Mouse (Mus musculus): ENCODE measurements around the gene Ralgapa1. TPM values are rescaled to one million over a fixed set of nuclear protein-coding genes. Genes with fewer than 3 reads are reported as not detected.

Ralgapa1 gene
- total and polyA plus RNA-seq, 3 experiments: 14.1 to 111 (median 29.7) TPM

GRCm38 (mm10) chr12:55569676-55570075, 251.3 kb downstream of the Ralgapa1 start:
- Histone ChIP-seq H3K36me3 (ENCODE audit: control insufficient read depth in 1 of 2, insufficient read depth in 2 of 2, low read length in 2 of 2) (peaks cover 0 to 5% of the 10 kb centered on the region in 2 experiments; a peak in 1 of 4 replicates), H3K4me1 (ENCODE audit: control insufficient read depth in 1 of 2, insufficient read depth in 2 of 2, low read length in 2 of 2) (peaks cover 0 to 11% of the 10 kb centered on the region in 2 experiments; a peak in 2 of 4 replicates)
- DNase-seq (ENCODE audit: low read depth, low spot score): peak; percentile 81

GRCm38 (mm10) chr12:55568466-55568865, 252.5 kb downstream of the Ralgapa1 start:
- H3K36me3 ChIP-seq (ENCODE audit: control insufficient read depth in 1 of 2, insufficient read depth in 2 of 2, low read length in 2 of 2): peaks cover 0 to 5% of the 10 kb centered on the region in 2 experiments; a peak in 1 of 4 replicates
- H3K27me3 ChIP-seq (ENCODE audit: control insufficient read depth in 1 of 2, insufficient read depth in 2 of 2, low read length in 2 of 2): peaks cover 1 to 3% of the 10 kb centered on the region in 2 experiments; a peak in 1 of 4 replicates
- H3K4me1 ChIP-seq (ENCODE audit: control insufficient read depth in 1 of 2, insufficient read depth in 2 of 2, low read length in 2 of 2): peaks cover 0 to 11% of the 10 kb centered on the region in 2 experiments; a peak in 2 of 4 replicates
- no peak overlapping the region for H3K4me3 ChIP-seq (ENCODE audit: control insufficient read depth in 1 of 2, insufficient read depth in 1 of 2, low read depth in 2 of 2, low read length in 2 of 2)
- TF ChIP-seq NRF1 (IDR thresholded peaks at IDR 0.05; ENCODE audit: insufficient read depth, low read depth, low read length, poor library complexity, severe bottlenecking) (no peak), CTCF (IDR thresholded peaks at IDR 0.05 in 2 of 3, conservative IDR thresholded peaks at IDR 0.05 in 1 of 3; ENCODE audit: control insufficient read depth in 1 of 3, insufficient read depth in 1 of 3, low read depth in 2 of 3, low read length in 3 of 3, poor library complexity in 1 of 3, severe bottlenecking in 1 of 3) (no peak), JUND (IDR thresholded peaks at IDR 0.05; ENCODE audit: low read depth, low read length) (no peak), E2F4 (IDR thresholded peaks at IDR 0.05; ENCODE audit: borderline replicate concordance, low read depth, low read length) (no peak), MYC (IDR thresholded peaks at IDR 0.05; ENCODE audit: low read depth, low read length) (no peak), TBP (IDR thresholded peaks at IDR 0.05; ENCODE audit: low read depth, low read length) (no peak), POLR2AphosphoS2 (IDR thresholded peaks at IDR 0.05; ENCODE audit: low read length) (no peak), NELFE (IDR thresholded peaks at IDR 0.05; ENCODE audit: low read depth, low read length) (no peak), EP300 (IDR thresholded peaks at IDR 0.05; ENCODE audit: low read depth in 1 of 2, low read length in 2 of 2) (no peak), USF1 (IDR thresholded peaks at IDR 0.05; ENCODE audit: low read depth, low read length) (no peak), HCFC1 (IDR thresholded peaks at IDR 0.05; ENCODE audit: low read depth, low read length) (no peak), ZKSCAN1 (IDR thresholded peaks at IDR 0.05; ENCODE audit: low read depth, low read length) (no peak), TCF12 (IDR thresholded peaks at IDR 0.05; ENCODE audit: low read depth, low read length) (no peak), GABPA (IDR thresholded peaks at IDR 0.05; ENCODE audit: low read depth, low read length) (no peak), ZMIZ1 (IDR thresholded peaks at IDR 0.05; ENCODE audit: low read depth, low read length) (no peak), SMC3 (IDR thresholded peaks at IDR 0.05; ENCODE audit: low read depth, low read length) (no peak), USF2 (IDR thresholded peaks at IDR 0.05; ENCODE audit: borderline replicate concordance in 1 of 2, insufficient read depth in 1 of 2, low read depth in 1 of 2, low read length in 2 of 2) (no peak), MAFK (IDR thresholded peaks at IDR 0.05; ENCODE audit: borderline replicate concordance, low read depth, low read length) (no peak), RCOR1 (IDR thresholded peaks at IDR 0.05; ENCODE audit: low read depth, low read length) (no peak)
- H3K27ac ChIP-seq (ENCODE audit: control insufficient read depth, low read depth, low read length): no peak overlapping the region
- no peaks in the 10 kb centered on the region for H3K79me2 ChIP-seq (ENCODE audit: control insufficient read depth, insufficient read depth, low read length, poor library complexity)
- H3K9ac ChIP-seq (ENCODE audit: control insufficient read depth, low read depth, low read length, poor library complexity, severe bottlenecking): no peak overlapping the region
- no peaks in the 10 kb centered on the region for H3K9me3 ChIP-seq (replicated peaks; ENCODE audit: insufficient read depth, low read length)
- no peak for DNase-seq (ENCODE audit: low read depth, low spot score)

More at GRCm38 (mm10) chr12:55569676-55570075, 251.3 kb downstream of the Ralgapa1 start:
- TF ChIP-seq RCOR1 (IDR thresholded peaks at IDR 0.05; ENCODE audit: low read depth, low read length): peak; percentile 75
- peak; percentile 65 for TF ChIP-seq SIN3A (IDR thresholded peaks at IDR 0.05; ENCODE audit: low read length)
- peak; percentile 71 to 90 for TF ChIP-seq EP300 (IDR thresholded peaks at IDR 0.05; ENCODE audit: low read depth in 1 of 2, low read length in 2 of 2)
- TF ChIP-seq TAL1 (IDR thresholded peaks at IDR 0.05; ENCODE audit: low read length): 0 out of 2 replicates have a peak, but pooled peaks have one; percentile 12
- TF ChIP-seq NELFE (IDR thresholded peaks at IDR 0.05; ENCODE audit: low read depth, low read length): no peak
- TF ChIP-seq ETS1 (IDR thresholded peaks at IDR 0.05; ENCODE audit: low read depth, low read length): peak; percentile 96
- peak; percentile 36; the same call in 1 of the 2 replicates for TF ChIP-seq MXI1 (IDR thresholded peaks at IDR 0.05; ENCODE audit: low read depth, low read length)
- TF ChIP-seq TCF12 (IDR thresholded peaks at IDR 0.05; ENCODE audit: low read depth, low read length): peak; percentile 68; the same call in 1 of the 2 replicates
- TF ChIP-seq BHLHE40 (IDR thresholded peaks at IDR 0.05; ENCODE audit: borderline replicate concordance, low read depth, low read length): no peak
- no peak for TF ChIP-seq GABPA (IDR thresholded peaks at IDR 0.05; ENCODE audit: low read depth, low read length)
- Histone ChIP-seq H3K27ac (ENCODE audit: control insufficient read depth, low read depth, low read length) (no peak overlapping the region), H3K79me2 (ENCODE audit: control insufficient read depth, insufficient read depth, low read length, poor library complexity) (no peaks in the 10 kb centered on the region), H3K27me3 (ENCODE audit: control insufficient read depth in 1 of 2, insufficient read depth in 2 of 2, low read length in 2 of 2) (peaks cover 1 to 3% of the 10 kb centered on the region in 2 experiments; a peak in 1 of 4 replicates), H3K4me3 (ENCODE audit: control insufficient read depth in 1 of 2, insufficient read depth in 1 of 2, low read depth in 2 of 2, low read length in 2 of 2) (peak overlapping the region; percentile 33 to 70), H3K9me3 (replicated peaks; ENCODE audit: insufficient read depth, low read length) (no peaks in the 10 kb centered on the region), H3K9ac (ENCODE audit: control insufficient read depth, low read depth, low read length, poor library complexity, severe bottlenecking) (peak overlapping the region; percentile 18; the same call in 1 of the 2 replicates)
